ENCODE assay signal across 17 mouse cellular contexts in the genomic region with DNA sequence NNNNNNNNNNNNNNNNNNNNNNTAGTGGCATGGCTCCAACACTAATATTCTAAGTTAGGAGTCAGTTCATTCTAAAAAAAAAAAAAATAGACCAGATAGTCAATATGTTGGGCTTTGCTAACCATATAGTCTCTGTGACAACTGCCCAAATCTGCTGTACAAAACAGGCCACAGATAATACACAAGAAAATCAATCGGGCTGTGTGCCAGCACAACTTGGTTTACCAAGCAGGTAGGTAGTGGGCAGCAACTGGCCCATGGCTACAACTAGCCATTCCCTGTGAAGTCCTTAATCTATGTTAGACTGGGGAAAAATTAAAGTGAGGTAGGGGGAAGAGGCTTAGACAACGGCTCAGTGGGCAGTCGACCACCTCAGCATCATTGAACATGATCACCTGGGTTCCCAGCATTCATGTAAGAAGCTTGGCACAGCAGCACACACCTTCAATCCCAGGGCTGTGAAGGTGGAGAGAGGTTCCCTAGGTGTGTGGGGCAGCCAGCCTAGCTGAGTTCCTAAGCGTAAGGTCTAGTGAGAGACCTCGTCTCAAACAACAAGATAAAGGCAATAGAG.
"Had no signal": no experiment of that assay in that cellular context is flagged by ENCODE, and none has a peak within 500 bp of the region (broad histone marks: within the 10 kb centered on the region; RNA-seq: fewer than 3 reads in every experiment).

No protein-coding gene starts in this region.

- H3K9ac ChIP-seq: heart, embryonic 12.5 days; hindbrain, embryonic 12.5 days; hindbrain, embryonic 14.5 days; intestine, embryonic 15.5 days; limb, embryonic 12.5 days; liver, embryonic 12.5 days; liver, embryonic 14.5 days had no signal

- H3K27me3 ChIP-seq: heart, embryonic 12.5 days; hindbrain, embryonic 12.5 days; intestine, embryonic 15.5 days; limb, embryonic 12.5 days; liver, embryonic 12.5 days had no signal

- H3K9me3 ChIP-seq: heart, embryonic 12.5 days; hindbrain, embryonic 10.5 days; hindbrain, embryonic 12.5 days; intestine, embryonic 15.5 days; limb, embryonic 10.5 days; limb, embryonic 12.5 days; liver, embryonic 12.5 days had no signal

- DNase-seq: heart, postnatal 14 days; kidney, adult 18-20 months; kidney, adult 8-10 months; kidney, postnatal 10 days; kidney, postnatal 25 days; kidney, postnatal 4 days had no signal

- H3K27ac ChIP-seq: hindbrain, embryonic 12.5 days; hindbrain, embryonic 14.5 days; intestine, embryonic 15.5 days; layer of hippocampus, adult 2 months; left cerebral cortex, adult 2 months; limb, embryonic 10.5 days; limb, embryonic 12.5 days; liver, embryonic 12.5 days; liver, embryonic 14.5 days had no signal

- H3K4me1 ChIP-seq: hindbrain, embryonic 12.5 days; intestine, embryonic 15.5 days; limb, embryonic 10.5 days; limb, embryonic 12.5 days had no signal

- H3K36me3 ChIP-seq: heart, embryonic 12.5 days; hindbrain, embryonic 10.5 days; hindbrain, embryonic 12.5 days; intestine, embryonic 15.5 days; limb, embryonic 10.5 days; limb, embryonic 12.5 days; liver, embryonic 12.5 days had no signal

- H3K4me3 ChIP-seq: heart, embryonic 12.5 days; hindbrain, embryonic 10.5 days; hindbrain, embryonic 12.5 days; intestine, embryonic 15.5 days; layer of hippocampus, adult 2 months; left cerebral cortex, adult 2 months; limb, embryonic 10.5 days; limb, embryonic 12.5 days; liver, embryonic 12.5 days had no signal
